Mouse (Mus musculus) lung, embryonic 14.5 days (tissue): ENCODE measurements around the gene Tmem108. TPM values are rescaled to one million over a fixed set of nuclear protein-coding genes. Genes with fewer than 3 reads are reported as not detected.

ENCODE experiments used
- ATAC-seq: fragments of 200-750 bp; cut with Nextera tagmentation; 2 replicates; pipeline ENCODE4 v1.8.0; 2017; ENCODE audit warnings: mild to moderate bottlenecking, moderate TSS enrichment, moderate library complexity; ENCODE audit not compliant: insufficient read depth
- DNase-seq: peaks from one replicate; pipeline ENCODE4 v3.0.0-alpha.2; 2015
- H3K27ac ChIP-seq: fragments of 300-500 bp; sonication (generic); 2 replicates; pipeline ENCODE4 v1.5.1; 2014; ENCODE audit warnings: low read depth, mild to moderate bottlenecking, moderate library complexity
- H3K27me3 ChIP-seq: fragments of 300-500 bp; sonication (generic); 2 replicates; pipeline ENCODE4 v1.6.1; 2014; ENCODE audit warnings: low read length, control low read depth; ENCODE audit not compliant: insufficient read depth
- H3K36me3 ChIP-seq: fragments of 300-500 bp; sonication (generic); 2 replicates; pipeline ENCODE4 v1.6.1; 2014; ENCODE audit warnings: control low read depth; ENCODE audit not compliant: insufficient read depth
- H3K4me1 ChIP-seq: fragments of 300-500 bp; sonication (generic); 2 replicates; pipeline ENCODE4 v1.6.1; 2014; ENCODE audit warnings: antibody characterized with exemption, control low read depth; ENCODE audit not compliant: insufficient read depth
- H3K4me2 ChIP-seq: fragments of 300-500 bp; sonication (generic); 2 replicates; pipeline ENCODE4 v1.6.1; 2014; ENCODE audit warnings: mild to moderate bottlenecking
- H3K4me3 ChIP-seq: fragments of 300-500 bp; sonication (generic); 2 replicates; pipeline ENCODE4 v1.5.1; 2014; ENCODE audit warnings: low read depth, low read length
- H3K9ac ChIP-seq: fragments of 300-500 bp; sonication (generic); 2 replicates; pipeline ENCODE4 v1.6.1; 2014
- H3K9me3 ChIP-seq: fragments of 300-500 bp; sonication (generic); 2 replicates; pipeline ENCODE4 v1.6.1; 2016; ENCODE audit warnings: low read depth, low read length, control low read depth
- CTCF ChIP-seq: IDR thresholded peaks from 2 replicates; pipeline ENCODE4 v1.5.1; 2016; ENCODE audit warnings: antibody characterized with exemption, low read depth
- WGBS: fragments of 180-500 bp; shearing (Covaris S2); extraction: QIAGEN DNeasy Blood & Tissue Kit; methylation state at CpG from one replicate; pipeline ENCODE4 v1.1.7; 2014; 5-methylcytosine and 5-hydroxymethylcytosine counted together
- polyA plus RNA-seq: library from polyadenylated mRNA; unstranded; fragments of >200 nt; fragmentation: Nextera tagmentation; extraction: Ambion mirVana; gene quantifications from 2 replicates; pipeline ENCODE4 v1.2.1, GENCODE M21; 2014

Tmem108 gene
- polyA plus RNA-seq, 1 experiment from 2014 or later = 16.0 TPM

DNA sequence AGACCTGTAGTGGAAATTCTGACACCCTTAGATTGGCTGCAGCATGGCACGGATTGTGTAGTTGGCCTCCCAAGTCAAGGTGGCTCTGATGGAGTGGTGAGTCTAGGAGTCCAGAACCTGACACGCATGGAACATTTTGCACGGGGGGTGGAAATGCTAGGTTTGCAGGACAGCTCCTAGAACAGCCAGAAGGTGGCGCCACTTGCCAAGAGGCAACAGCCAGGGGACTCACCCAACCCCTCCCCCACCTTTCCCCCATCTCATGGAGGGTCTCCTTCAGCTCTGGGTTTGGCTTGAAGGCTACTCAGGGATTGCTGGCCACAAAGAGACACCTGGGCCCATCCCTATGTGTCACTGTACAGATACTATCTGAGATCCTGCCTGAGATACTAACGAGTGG, 292.1 kb downstream of the Tmem108 start:
- ATAC-seq (no peak), DNase-seq (no peak)
- Histone ChIP-seq H3K4me1 (no peaks in the 10 kb centered on the region), H3K27ac (no peak overlapping the region), H3K27me3 (no peaks in the 10 kb centered on the region), H3K9ac (no peak overlapping the region), H3K4me2 (no peak overlapping the region), H3K9me3 (no peaks in the 10 kb centered on the region), H3K36me3 (no peaks in the 10 kb centered on the region), H3K4me3 (no peak overlapping the region)
- WGBS = 52% methylated on average over 5 of the region's 5 CpGs
- peak; percentile 46 for TF ChIP-seq CTCF

DNA sequence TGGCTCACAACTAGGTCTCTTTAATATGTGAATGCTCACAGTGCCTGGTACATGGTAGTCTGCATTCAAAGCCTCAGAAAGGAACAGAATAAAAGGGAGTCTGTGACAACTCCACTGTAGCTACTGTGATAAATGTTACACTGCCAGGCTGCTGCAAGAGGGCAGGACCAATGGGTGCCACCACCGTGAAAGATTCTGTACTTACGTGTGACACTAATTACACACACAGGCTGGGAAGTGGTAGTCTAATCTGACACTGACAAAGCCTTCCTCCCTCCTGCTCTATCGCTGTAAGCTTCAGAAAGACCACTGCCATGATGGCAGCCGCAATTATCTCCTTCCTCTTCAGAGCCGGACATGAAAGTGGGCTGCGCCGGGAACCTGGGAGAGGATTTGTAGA, 292.7 kb downstream of the Tmem108 start:
- H3K4me1 ChIP-seq = no peaks in the 10 kb centered on the region
- no peak for TF ChIP-seq CTCF
- no peaks in the 10 kb centered on the region for H3K36me3 ChIP-seq
- no peak overlapping the region for H3K27ac ChIP-seq
- 79% methylated on average over 7 of the region's 7 CpGs for WGBS
- no peak overlapping the region for H3K4me2 ChIP-seq
- ATAC-seq (no peak), DNase-seq (no peak)
- H3K9me3 ChIP-seq = no peaks in the 10 kb centered on the region
- H3K4me3 ChIP-seq = no peak overlapping the region
- H3K27me3 ChIP-seq = no peaks in the 10 kb centered on the region
- no peak overlapping the region for H3K9ac ChIP-seq

DNA sequence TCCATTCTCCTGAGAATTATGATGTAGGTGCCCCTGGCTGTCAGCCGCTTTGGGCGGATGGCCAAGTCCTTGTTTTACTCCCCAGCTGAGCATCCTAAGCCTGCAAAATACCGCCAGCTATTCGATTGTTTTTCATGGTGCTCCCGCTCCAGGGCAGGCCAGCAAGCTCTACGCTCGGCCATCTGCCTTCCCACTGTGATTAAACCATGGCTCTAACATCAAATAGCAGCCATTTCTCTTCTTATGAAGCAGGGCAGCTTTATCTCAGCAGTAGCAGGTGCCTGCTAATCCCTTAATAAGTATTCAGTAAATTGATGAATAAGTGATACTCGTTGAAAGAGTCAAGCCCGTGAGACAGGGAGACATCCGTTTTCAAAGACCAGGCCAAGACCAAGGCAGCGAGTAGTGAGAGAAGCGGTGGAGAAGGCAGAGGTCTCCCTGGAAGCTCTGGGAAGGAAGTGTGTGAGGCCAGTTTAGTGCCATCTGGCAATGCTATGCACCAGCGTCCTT, 295.9 kb downstream of the Tmem108 start:
- no peak overlapping the region for H3K4me3 ChIP-seq
- no peak overlapping the region for H3K4me2 ChIP-seq
- no peaks in the 10 kb centered on the region for H3K27me3 ChIP-seq
- 61% methylated on average over 13 of the region's 13 CpGs for WGBS
- no peak for ATAC-seq
- H3K9ac ChIP-seq = no peak overlapping the region
- no peaks in the 10 kb centered on the region for H3K4me1 ChIP-seq
- no peak overlapping the region for H3K27ac ChIP-seq
- no peaks in the 10 kb centered on the region for H3K36me3 ChIP-seq
- DNase-seq = no peak
- no peak for TF ChIP-seq CTCF
- no peaks in the 10 kb centered on the region for H3K9me3 ChIP-seq

DNA sequence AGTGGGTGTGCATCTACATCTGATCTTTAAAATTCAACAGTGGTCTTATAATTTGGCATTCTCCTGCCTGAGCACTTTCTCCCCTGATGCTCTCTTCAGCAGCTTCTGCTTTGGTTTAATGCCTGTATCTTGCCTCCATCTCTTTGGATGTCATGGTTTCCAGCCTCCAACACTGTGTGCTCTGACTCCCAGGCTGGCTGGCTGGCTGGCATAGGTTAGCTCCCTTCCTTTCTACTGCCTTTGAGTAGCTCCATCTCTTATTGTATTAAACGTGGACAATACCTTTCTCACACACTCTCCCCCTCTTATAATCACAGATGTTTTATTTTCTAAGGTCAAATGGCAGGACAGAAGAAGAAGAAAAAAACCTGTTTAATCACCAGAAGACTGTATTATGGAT, 296.3 kb downstream of the Tmem108 start:
- H3K27ac ChIP-seq = no peak overlapping the region
- DNase-seq (no peak), ATAC-seq (no peak)
- 19% methylated on average over 1 of the region's 1 CpGs for WGBS
- H3K4me2 ChIP-seq = no peak overlapping the region
- no peaks in the 10 kb centered on the region for H3K4me1 ChIP-seq
- TF ChIP-seq CTCF = no peak
- no peaks in the 10 kb centered on the region for H3K27me3 ChIP-seq
- no peak overlapping the region for H3K4me3 ChIP-seq
- H3K9me3 ChIP-seq = no peaks in the 10 kb centered on the region
- no peak overlapping the region for H3K9ac ChIP-seq
- H3K36me3 ChIP-seq = no peaks in the 10 kb centered on the region

DNA sequence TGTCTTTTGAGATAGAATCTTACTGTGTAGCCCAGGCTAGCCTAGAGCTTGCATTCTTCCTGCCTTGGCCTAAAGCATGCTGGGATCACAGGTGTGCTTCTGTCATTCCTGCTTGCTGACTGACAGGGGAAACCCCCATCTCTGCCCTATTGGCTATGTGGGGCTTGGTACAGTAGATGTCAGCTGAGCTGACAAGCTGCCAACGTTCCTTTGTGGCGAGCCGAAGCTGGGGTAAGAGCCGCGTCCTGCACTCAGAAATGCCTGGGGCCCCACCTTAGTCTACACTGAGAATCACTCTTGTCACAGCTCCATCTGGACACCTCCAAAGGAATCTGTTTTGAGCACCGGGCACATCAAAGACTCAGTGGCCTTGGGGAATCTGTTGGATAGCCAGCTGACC, 297.8 kb downstream of the Tmem108 start:
- Histone ChIP-seq H3K9ac (no peak overlapping the region), H3K4me2 (no peak overlapping the region), H3K27me3 (no peaks in the 10 kb centered on the region), H3K9me3 (no peaks in the 10 kb centered on the region), H3K36me3 (no peaks in the 10 kb centered on the region), H3K4me1 (no peaks in the 10 kb centered on the region), H3K27ac (no peak overlapping the region), H3K4me3 (no peak overlapping the region)
- no peak for TF ChIP-seq CTCF
- no peak for ATAC-seq
- 75% methylated on average over 6 of the region's 6 CpGs for WGBS
- DNase-seq = no peak

DNA sequence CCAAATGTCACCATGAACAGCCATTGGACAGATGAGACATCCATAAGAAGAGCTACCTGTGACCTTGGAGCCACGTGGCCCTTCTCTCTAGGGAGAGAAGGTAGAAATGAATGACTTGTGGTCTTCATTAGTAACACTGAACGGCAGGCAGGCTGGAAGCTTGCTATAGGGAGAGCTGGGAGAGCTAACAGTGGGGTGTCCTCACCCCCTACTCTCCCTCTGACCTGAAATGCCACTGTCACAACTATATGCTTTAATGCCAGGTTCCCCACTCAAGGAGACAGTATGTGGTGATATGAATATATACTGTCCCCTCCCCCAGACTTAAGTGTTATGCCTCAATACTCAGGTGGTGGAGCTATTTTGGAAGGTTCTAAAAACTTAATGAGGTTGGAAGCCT, 301.8 kb downstream of the Tmem108 start:
- 54% methylated on average over 2 of the region's 2 CpGs for WGBS
- TF ChIP-seq CTCF = no peak
- H3K4me2 ChIP-seq = no peak overlapping the region

DNA sequence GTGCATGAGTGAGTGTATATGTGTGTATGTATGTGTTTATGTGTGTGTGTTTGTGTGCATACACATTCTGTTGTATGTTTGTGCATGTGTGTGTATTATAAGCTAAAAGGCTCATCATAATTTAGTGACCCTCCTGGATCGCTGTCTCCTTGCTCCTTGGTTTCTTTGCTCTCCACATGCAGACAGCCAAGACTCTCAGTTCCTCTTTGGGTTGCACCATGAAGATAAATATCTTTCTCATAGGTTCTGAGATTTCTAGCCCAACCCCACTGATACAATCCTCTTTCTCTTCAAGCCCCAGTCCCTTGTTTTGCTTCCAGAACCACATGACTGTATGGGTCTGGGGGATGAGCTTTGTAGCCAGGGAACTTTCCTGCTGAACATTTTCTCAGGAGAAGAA, 302.3 kb downstream of the Tmem108 start:
- H3K27ac ChIP-seq = no peak overlapping the region
- no peak overlapping the region for H3K4me3 ChIP-seq
- H3K9ac ChIP-seq = no peak overlapping the region
- H3K4me1 ChIP-seq = no peaks in the 10 kb centered on the region
- H3K9me3 ChIP-seq = no peaks in the 10 kb centered on the region
- ATAC-seq = no peak
- H3K36me3 ChIP-seq = no peaks in the 10 kb centered on the region
- DNase-seq = no peak
- H3K27me3 ChIP-seq = no peaks in the 10 kb centered on the region
- WGBS = 86% methylated on average over 1 of the region's 1 CpGs
- no peak overlapping the region for H3K4me2 ChIP-seq
- TF ChIP-seq CTCF = no peak

More for the DNA sequence above, 301.8 kb downstream of the Tmem108 start:
- Histone ChIP-seq H3K36me3 (no peaks in the 10 kb centered on the region), H3K27me3 (no peaks in the 10 kb centered on the region), H3K9me3 (no peaks in the 10 kb centered on the region), H3K27ac (no peak overlapping the region), H3K9ac (no peak overlapping the region), H3K4me1 (no peaks in the 10 kb centered on the region), H3K4me3 (no peak overlapping the region)
- no peak for ATAC-seq
- DNase-seq = no peak

DNA sequence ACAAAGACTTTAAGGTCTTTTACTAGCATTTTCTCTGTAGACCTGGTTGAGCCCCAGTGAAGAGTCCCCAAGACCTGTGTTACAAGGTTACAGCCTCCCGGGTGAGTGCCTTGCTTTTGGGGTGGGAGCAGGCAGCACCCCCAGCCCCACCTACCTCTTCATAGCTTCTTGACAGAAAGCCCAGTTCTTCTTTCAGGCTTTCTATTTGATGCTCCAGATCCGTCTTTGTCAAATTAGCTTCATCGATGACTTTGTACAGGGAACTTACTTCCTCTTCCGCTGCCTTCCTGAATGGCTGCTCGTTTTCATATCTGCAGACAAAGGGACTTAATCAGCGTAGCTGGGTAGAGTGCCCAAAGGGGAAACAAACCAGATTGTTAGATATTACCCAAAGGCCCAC, 312.0 kb downstream of the Tmem108 start:
- Histone ChIP-seq H3K27ac (no peak overlapping the region), H3K36me3 (no peaks in the 10 kb centered on the region), H3K9me3 (no peaks in the 10 kb centered on the region), H3K4me2 (no peak overlapping the region), H3K4me1 (no peaks in the 10 kb centered on the region), H3K4me3 (no peak overlapping the region), H3K27me3 (no peaks in the 10 kb centered on the region), H3K9ac (no peak overlapping the region)
- TF ChIP-seq CTCF = no peak
- DNase-seq = no peak
- WGBS = 81% methylated on average over 6 of the region's 6 CpGs
- no peak for ATAC-seq
